Mouse (Mus musculus) forebrain, embryonic 11.5 days (tissue): Measurements from ENCODE around the gene Gm10486. TPM values are rescaled to one million over a fixed set of nuclear protein-coding genes. Genes with fewer than 3 reads are reported as not detected.
"Not testable (repeated sequence)": the region's sequence is repeated elsewhere in the genome, so short reads cannot be mapped to it uniquely, and the experiment has no call there.

Source experiments
- ATAC-seq: fragments of 200-750 bp; cut with Nextera tagmentation; replicated peaks from 2 replicates; pipeline ENCODE4 v1.8.0; 2017; ENCODE audit warnings: moderate TSS enrichment; ENCODE audit not compliant: low FRiP score
- DNase-seq: peaks from one replicate; pipeline ENCODE4 v3.0.0-alpha.2; 2017; ENCODE audit warnings: low spot score
- H3K27ac ChIP-seq: fragments of 300-500 bp; sonication (generic); 2 replicates; pipeline ENCODE4 v1.5.1; 2014; ENCODE audit warnings: low read depth, low read length
- H3K27me3 ChIP-seq: fragments of 300-500 bp; sonication (generic); 2 replicates; pipeline ENCODE4 v1.6.1; 2014; ENCODE audit warnings: mild to moderate bottlenecking, low read length, mixed read lengths; ENCODE audit not compliant: control insufficient read depth, insufficient read depth
- H3K36me3 ChIP-seq: fragments of 300-500 bp; sonication (generic); 2 replicates; pipeline ENCODE4 v1.6.1; 2014; ENCODE audit warnings: mild to moderate bottlenecking, low read length, moderate library complexity, mixed read lengths; ENCODE audit not compliant: control insufficient read depth, insufficient read depth
- H3K4me1 ChIP-seq: fragments of 300-500 bp; sonication (generic); replicated peaks from 2 replicates; pipeline ENCODE4 v1.6.1; 2014; ENCODE audit warnings: low read length, mixed read lengths; ENCODE audit not compliant: control insufficient read depth, insufficient read depth
- H3K4me2 ChIP-seq: fragments of 300-500 bp; sonication (generic); 2 replicates; pipeline ENCODE4 v1.6.1; 2014; ENCODE audit warnings: low read depth, mild to moderate bottlenecking, low read length, moderate library complexity, mixed read lengths; ENCODE audit not compliant: severe bottlenecking
- H3K4me3 ChIP-seq: fragments of 300-500 bp; sonication (generic); 2 replicates; pipeline ENCODE4 v1.5.1; 2014; ENCODE audit warnings: low read depth, low read length
- H3K9ac ChIP-seq: fragments of 300-500 bp; sonication (generic); 2 replicates; pipeline ENCODE4 v1.6.1; 2014; ENCODE audit warnings: low read length
- H3K9me3 ChIP-seq: fragments of 300-500 bp; sonication (generic); 2 replicates; pipeline ENCODE4 v1.6.1; 2016; ENCODE audit warnings: low read length, mixed read lengths; ENCODE audit not compliant: control insufficient read depth
- WGBS: fragments of 180-500 bp; shearing (Covaris S2); extraction: QIAGEN DNeasy Blood & Tissue Kit; methylation state at CpG from one replicate; pipeline ENCODE4 v1.1.7; 2014; 5-methylcytosine and 5-hydroxymethylcytosine counted together
- polyA plus RNA-seq: library from polyadenylated mRNA; unstranded; fragments of >200 nt; fragmentation: Nextera tagmentation; extraction: Ambion mirVana; gene quantifications from 2 replicates; pipeline ENCODE4 v1.2.1, GENCODE M21; 2014

The Gm10486 gene
- polyA plus RNA-seq: not detected in 2 replicates

DNA sequence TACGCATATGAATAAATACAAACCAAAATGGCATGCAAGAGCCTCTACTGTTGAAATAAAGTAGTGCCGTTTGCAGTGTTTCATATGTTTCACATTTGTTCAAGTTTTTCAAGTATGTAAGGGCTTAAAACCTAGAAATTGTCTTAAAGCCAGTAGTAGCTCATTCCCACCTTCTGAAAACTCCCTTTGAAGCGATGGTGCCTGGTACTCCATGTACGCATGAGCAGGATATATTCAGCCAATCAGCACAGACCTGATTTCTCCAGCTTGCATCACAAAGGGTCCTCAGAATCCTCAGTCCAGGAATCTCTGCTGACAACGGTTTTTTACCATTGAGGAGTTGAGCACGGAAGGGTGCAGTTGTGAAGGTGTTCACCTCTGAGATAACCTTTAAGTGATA is at the start of gene Gm10486:
TSS of gene Gm10486 (plus strand) at position 301 of the 400 bp plus-strand sequence.
- not testable (repeated sequence) for H3K27me3 ChIP-seq, H3K27ac ChIP-seq, H3K36me3 ChIP-seq, H3K9ac ChIP-seq, H3K4me1 ChIP-seq, H3K4me2 ChIP-seq, H3K9me3 ChIP-seq, H3K4me3 ChIP-seq, DNase-seq, ATAC-seq
- WGBS: no CpG with 5 or more reads among the region's 6 CpGs
